Mouse (Mus musculus) right cerebral cortex, postnatal 36 days (tissue): ENCODE measurements around the gene Fam114a2.

Source experiments
- DNase-seq, 2 experiments: peaks; one replicate each; pipeline ENCODE4 v3.0.0; 2022; ENCODE audit warnings: low spot score in 2 of 2, mixed read lengths in 1 of 2

Fam114a2 gene

GRCm38 (mm10) chr11:57445237-57445962 is 73.0 kb downstream of the Fam114a2 start:
- no peak for DNase-seq

- DNase-seq: no peak
Observed at GRCm38 (mm10) chr11:57434153-57434552, 84.3 kb downstream of the Fam114a2 start.
